Mouse (Mus musculus) midbrain, postnatal 0 days (tissue): ENCODE data around the gene Cds1. TPM values are rescaled to one million over a fixed set of nuclear protein-coding genes. Genes with fewer than 3 reads are reported as not detected.

Experiments used
- ATAC-seq: fragments of 200-750 bp; cut with Nextera tagmentation; 2 replicates; pipeline ENCODE4 v1.8.0; 2017; ENCODE audit warnings: moderate number of reproducible peaks, mild to moderate bottlenecking, moderate TSS enrichment, moderate library complexity; ENCODE audit not compliant: low FRiP score
- DNase-seq: peaks from one replicate; pipeline ENCODE4 v3.0.0-alpha.2; 2015; ENCODE audit warnings: low spot score
- H3K27ac ChIP-seq: fragments of 300-500 bp; sonication (generic); 2 replicates; pipeline ENCODE4 v1.5.1; 2014; ENCODE audit warnings: low read depth, mild to moderate bottlenecking, low read length, mixed read lengths
- H3K27me3 ChIP-seq: fragments of 300-500 bp; sonication (generic); 2 replicates; pipeline ENCODE4 v1.6.1; 2014; ENCODE audit warnings: low read length, control low read depth, mixed read lengths; ENCODE audit not compliant: insufficient read depth
- H3K36me3 ChIP-seq: fragments of 300-500 bp; sonication (generic); 2 replicates; pipeline ENCODE4 v1.6.1; 2014; ENCODE audit warnings: low read length, control low read depth, mixed read lengths; ENCODE audit not compliant: insufficient read depth
- H3K4me1 ChIP-seq: fragments of 300-500 bp; sonication (generic); 2 replicates; pipeline ENCODE4 v1.6.1; 2014; ENCODE audit warnings: mild to moderate bottlenecking, control low read depth, antibody characterized with exemption, low read length, mixed read lengths; ENCODE audit not compliant: insufficient read depth
- H3K4me2 ChIP-seq: fragments of 300-500 bp; sonication (generic); 2 replicates; pipeline ENCODE4 v1.6.1; 2014; ENCODE audit warnings: low read depth, mild to moderate bottlenecking, low read length, mixed read lengths; ENCODE audit not compliant: poor library complexity, severe bottlenecking
- H3K4me3 ChIP-seq: fragments of 300-500 bp; sonication (generic); 2 replicates; pipeline ENCODE4 v1.5.1; 2014; ENCODE audit warnings: low read depth, mild to moderate bottlenecking, low read length, moderate library complexity
- H3K9ac ChIP-seq: fragments of 300-500 bp; sonication (generic); replicated peaks from 2 replicates; pipeline ENCODE4 v1.6.1; 2014; ENCODE audit warnings: mild to moderate bottlenecking, low read length, moderate library complexity, mixed read lengths; ENCODE audit not compliant: poor library complexity, severe bottlenecking
- H3K9me3 ChIP-seq: fragments of 300-500 bp; sonication (generic); 2 replicates; pipeline ENCODE4 v1.6.1; 2016; ENCODE audit warnings: low read length, control low read depth
- CTCF ChIP-seq: IDR thresholded peaks from 2 replicates; pipeline ENCODE4 v1.5.1; 2016; ENCODE audit warnings: antibody characterized with exemption, mild to moderate bottlenecking
- WGBS: fragments of 180-500 bp; shearing (Covaris S2); extraction: QIAGEN DNeasy Blood & Tissue Kit; methylation state at CpG from one replicate; pipeline ENCODE4 v1.1.7; 2014; 5-methylcytosine and 5-hydroxymethylcytosine counted together
- polyA plus RNA-seq: library from polyadenylated mRNA; unstranded; fragments of >200 nt; fragmentation: Nextera tagmentation; extraction: Ambion mirVana; gene quantifications from 2 replicates; pipeline ENCODE4 v1.2.1, GENCODE M21; 2015
- total RNA-seq: library from RNA; depleted of rRNA; stranded (reverse); fragments of >200 nt; gene quantifications from 2 replicates; pipeline ENCODE4 v1.2.3, GENCODE M21; 2014

Cds1 gene
- total and polyA plus RNA-seq, 2 experiments from 2014 or later, result 9.2 to 16.2 TPM

- H3K4me1 ChIP-seq, result no peaks in the 10 kb centered on the region
- no peaks in the 10 kb centered on the region for H3K9me3 ChIP-seq
- H3K27ac ChIP-seq, result no peak overlapping the region
- no peak for ATAC-seq
- H3K27me3 ChIP-seq, result no peaks in the 10 kb centered on the region
- TF ChIP-seq CTCF, result no peak
- H3K4me3 ChIP-seq, result no peak overlapping the region
- H3K9ac ChIP-seq, result no peak overlapping the region
- no peaks in the 10 kb centered on the region for H3K36me3 ChIP-seq
- DNase-seq, result no peak
- 71% methylated on average over 3 of the region's 3 CpGs for WGBS
- H3K4me2 ChIP-seq, result no peak overlapping the region
Measured at GRCm38 (mm10) chr5:101737341-101737740, 27.6 kb upstream of the Cds1 start.

- 87% methylated on average over 16 of the region's 16 CpGs for WGBS
- Histone ChIP-seq H3K4me3 (no peak overlapping the region), H3K4me1 (no peaks in the 10 kb centered on the region), H3K27ac (no peak overlapping the region), H3K36me3 (no peaks in the 10 kb centered on the region), H3K27me3 (no peaks in the 10 kb centered on the region), H3K9ac (no peak overlapping the region), H3K9me3 (no peaks in the 10 kb centered on the region), H3K4me2 (no peak overlapping the region)
- TF ChIP-seq CTCF, result no peak
- DNase-seq (no peak), ATAC-seq (no peak)
Measured at GRCm38 (mm10) chr5:101740471-101741223, 24.3 kb upstream of the Cds1 start.

- H3K9me3 ChIP-seq, result no peaks in the 10 kb centered on the region
- TF ChIP-seq CTCF, result no peak
- no peaks in the 10 kb centered on the region for H3K36me3 ChIP-seq
- no peak overlapping the region for H3K9ac ChIP-seq
- H3K4me1 ChIP-seq, result no peaks in the 10 kb centered on the region
- DNase-seq, result no peak
- ATAC-seq, result no peak
- 95% methylated on average over 4 of the region's 4 CpGs for WGBS
- no peak overlapping the region for H3K4me2 ChIP-seq
- no peaks in the 10 kb centered on the region for H3K27me3 ChIP-seq
- H3K4me3 ChIP-seq, result no peak overlapping the region
- H3K27ac ChIP-seq, result no peak overlapping the region
Measured at GRCm38 (mm10) chr5:101741224-101741591, 23.7 kb upstream of the Cds1 start.

GRCm38 (mm10) chr5:101742014-101742413, 22.9 kb upstream of the Cds1 start:
- TF ChIP-seq CTCF, result no peak
- no peaks in the 10 kb centered on the region for H3K27me3 ChIP-seq
- 90% methylated on average over 2 of the region's 2 CpGs for WGBS
- H3K4me3 ChIP-seq, result no peak overlapping the region
- ATAC-seq (no peak), DNase-seq (no peak)
- H3K4me1 ChIP-seq, result no peaks in the 10 kb centered on the region
- H3K36me3 ChIP-seq, result no peaks in the 10 kb centered on the region
- no peak overlapping the region for H3K4me2 ChIP-seq
- no peak overlapping the region for H3K9ac ChIP-seq
- H3K27ac ChIP-seq, result no peak overlapping the region
- H3K9me3 ChIP-seq, result no peaks in the 10 kb centered on the region

GRCm38 (mm10) chr5:101742425-101742824, 22.5 kb upstream of the Cds1 start:
- no peak overlapping the region for H3K4me2 ChIP-seq
- DNase-seq (no peak), ATAC-seq (no peak)
- H3K4me1 ChIP-seq, result no peaks in the 10 kb centered on the region
- no peaks in the 10 kb centered on the region for H3K27me3 ChIP-seq
- H3K4me3 ChIP-seq, result no peak overlapping the region
- 95% methylated on average over 8 of the region's 8 CpGs for WGBS
- no peak overlapping the region for H3K9ac ChIP-seq
- H3K27ac ChIP-seq, result no peak overlapping the region
- H3K9me3 ChIP-seq, result no peaks in the 10 kb centered on the region
- H3K36me3 ChIP-seq, result no peaks in the 10 kb centered on the region
- TF ChIP-seq CTCF, result no peak

GRCm38 (mm10) chr5:101744886-101745285, 20.0 kb upstream of the Cds1 start:
- Histone ChIP-seq H3K9ac (no peak overlapping the region), H3K27ac (no peak overlapping the region), H3K9me3 (no peaks in the 10 kb centered on the region), H3K4me1 (no peaks in the 10 kb centered on the region), H3K36me3 (no peaks in the 10 kb centered on the region), H3K4me2 (no peak overlapping the region), H3K4me3 (no peak overlapping the region), H3K27me3 (no peaks in the 10 kb centered on the region)
- WGBS, result 71% methylated on average over 6 of the region's 6 CpGs
- TF ChIP-seq CTCF, result no peak
- ATAC-seq, result no peak
- no peak for DNase-seq
